Mouse (Mus musculus): ENCODE measurements around the gene Znhit2. TPM values are rescaled to one million over a fixed set of nuclear protein-coding genes. Genes with fewer than 3 reads are reported as not detected.

Znhit2 gene
- polyA plus RNA-seq, 1 experiment from 2014 or later, result 19.1 TPM

DNA sequence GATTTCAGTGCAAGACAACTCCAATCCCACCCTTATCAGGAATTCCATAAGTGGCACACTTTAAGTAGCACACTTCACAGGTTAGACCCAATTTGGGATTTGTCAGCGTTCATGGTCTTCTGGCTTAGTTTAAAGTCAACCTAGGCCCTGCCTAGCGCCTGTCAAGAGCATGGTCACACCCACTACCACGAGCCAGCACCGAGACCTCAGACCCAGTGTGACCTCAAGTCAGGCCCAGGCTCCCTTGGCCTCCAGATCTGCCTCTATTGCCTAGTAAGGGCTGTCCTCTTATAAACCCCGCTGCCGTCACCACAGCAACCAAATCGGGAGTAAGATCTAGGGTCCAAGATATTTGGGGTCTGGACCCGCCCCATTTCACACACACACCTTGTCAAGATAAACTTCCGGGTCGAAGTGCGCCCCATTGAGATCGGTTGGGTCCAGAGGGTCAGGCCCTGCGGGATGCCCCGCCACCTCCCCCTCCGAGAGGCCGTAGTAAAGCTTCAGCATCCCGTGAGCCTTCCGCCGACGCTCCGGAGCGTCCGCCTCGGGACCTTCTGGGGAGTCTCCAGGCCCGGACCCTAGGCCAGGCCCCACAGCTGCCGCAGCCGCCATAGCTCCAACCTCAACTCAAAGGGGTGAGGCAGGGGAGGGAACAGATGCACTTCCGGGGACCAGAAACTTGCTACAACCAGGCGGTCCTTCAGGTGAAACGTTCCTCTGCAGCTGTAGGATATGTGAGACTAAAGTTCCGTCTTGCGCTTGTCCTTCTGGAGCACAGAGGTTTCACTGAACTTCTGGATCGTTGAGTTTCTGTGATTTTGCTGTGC is 15.8 kb downstream of the Znhit2 start, which contains the start of gene Vps51:
Vps51 (minus strand) TSS at position 668 of the 830 bp plus-strand sequence.
- H3K4me1 ChIP-seq (replicated peaks), result peaks cover 39% of the 10 kb centered on the region
- no peaks in the 10 kb centered on the region for H3K27me3 ChIP-seq
- peaks cover 33% of the 10 kb centered on the region for H3K36me3 ChIP-seq (replicated peaks)
- peak; percentile 85 for ATAC-seq (ENCODE audit: insufficient read depth)
- no peaks in the 10 kb centered on the region for H3K9me3 ChIP-seq (replicated peaks)
- H3K9ac ChIP-seq, result peak within 1 kb of the TSS; percentile 72
- under 1% methylated on average over 33 of the region's 33 CpGs for WGBS (ENCODE audit: insufficient replicate concordance)
- peak within 1 kb of the TSS; percentile 85 for H3K27ac ChIP-seq (replicated peaks)
- peak within 1 kb of the TSS; percentile 79 for H3K4me3 ChIP-seq (replicated peaks)
- H3K4me2 ChIP-seq, result peak within 1 kb of the TSS; percentile 83

DNA sequence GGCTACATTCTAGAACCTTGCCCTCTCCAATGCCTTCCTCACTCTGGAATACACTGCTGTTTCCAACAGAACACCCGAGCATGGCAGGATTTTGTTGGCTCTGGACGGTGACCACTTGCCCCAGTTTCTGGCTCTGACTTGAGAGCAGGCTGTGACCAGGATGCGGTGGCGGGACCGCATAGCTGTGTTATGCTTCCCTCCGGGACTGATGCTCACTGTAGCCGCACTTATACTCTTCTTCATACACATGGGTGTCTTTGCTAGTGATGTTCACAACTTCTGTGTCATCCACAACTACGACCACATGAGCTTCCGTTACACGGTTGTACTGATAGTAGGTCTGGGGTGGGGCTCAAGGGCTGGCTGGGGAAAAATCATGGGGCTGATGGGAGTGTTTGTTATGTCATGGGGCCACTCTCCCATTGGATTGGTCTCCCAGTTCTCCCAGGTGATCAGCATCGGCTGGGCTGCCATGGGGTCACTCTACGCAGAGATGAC is 19.0 kb downstream of the Znhit2 start, which contains the start of gene Tmem262:
Tmem262 (plus strand) TSS at position 51 of the 498 bp plus-strand sequence.
- no peak within 1 kb of the TSS for H3K9ac ChIP-seq
- 78% methylated on average over 12 of the region's 12 CpGs for WGBS (ENCODE audit: insufficient replicate concordance)
- H3K4me2 ChIP-seq, result no peak within 1 kb of the TSS
- peaks cover 48% of the 10 kb centered on the region for H3K4me1 ChIP-seq (replicated peaks)
- H3K27me3 ChIP-seq, result no peaks in the 10 kb centered on the region
- H3K4me3 ChIP-seq (replicated peaks), result no peak within 1 kb of the TSS
- ATAC-seq (ENCODE audit: insufficient read depth), result no peak
- H3K36me3 ChIP-seq (replicated peaks), result peaks cover 32% of the 10 kb centered on the region
- H3K9me3 ChIP-seq (replicated peaks), result no peaks in the 10 kb centered on the region
- no peak within 1 kb of the TSS for H3K27ac ChIP-seq (replicated peaks)

DNA sequence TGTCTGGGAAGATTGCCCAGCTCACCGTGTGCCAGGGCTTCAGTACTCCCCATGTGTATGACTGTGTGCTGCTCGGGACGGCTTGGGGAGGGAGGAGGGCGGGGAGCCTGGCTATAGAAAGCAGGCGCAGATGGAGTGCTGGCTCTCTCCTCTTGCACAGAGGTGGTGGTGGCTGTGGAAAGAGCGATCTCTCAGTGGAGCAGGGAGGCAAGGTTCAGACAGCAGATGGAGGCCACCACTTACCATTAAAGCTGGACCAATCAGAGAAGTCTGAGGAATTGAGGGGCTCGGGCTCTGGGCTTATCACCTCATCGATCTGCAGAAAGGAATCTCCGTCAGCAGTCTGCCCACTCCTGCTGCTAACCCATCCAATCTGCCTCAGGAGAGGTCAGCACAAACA is 21.2 kb downstream of the Znhit2 start, which contains the start of gene Gm28374:
Gm28374 (minus strand) TSS at position 101 of the 400 bp plus-strand sequence.
- Histone ChIP-seq H3K27ac (replicated peaks) (no peak within 1 kb of the TSS), H3K4me2 (no peak within 1 kb of the TSS), H3K27me3 (no peaks in the 10 kb centered on the region), H3K4me3 (replicated peaks) (no peak within 1 kb of the TSS), H3K9ac (no peak within 1 kb of the TSS), H3K4me1 (replicated peaks) (peaks cover 43% of the 10 kb centered on the region), H3K9me3 (replicated peaks) (no peaks in the 10 kb centered on the region), H3K36me3 (replicated peaks) (peaks cover 47% of the 10 kb centered on the region)
- WGBS (ENCODE audit: insufficient replicate concordance), result 80% methylated on average over 9 of the region's 9 CpGs
- ATAC-seq (ENCODE audit: insufficient read depth), result no peak

DNA sequence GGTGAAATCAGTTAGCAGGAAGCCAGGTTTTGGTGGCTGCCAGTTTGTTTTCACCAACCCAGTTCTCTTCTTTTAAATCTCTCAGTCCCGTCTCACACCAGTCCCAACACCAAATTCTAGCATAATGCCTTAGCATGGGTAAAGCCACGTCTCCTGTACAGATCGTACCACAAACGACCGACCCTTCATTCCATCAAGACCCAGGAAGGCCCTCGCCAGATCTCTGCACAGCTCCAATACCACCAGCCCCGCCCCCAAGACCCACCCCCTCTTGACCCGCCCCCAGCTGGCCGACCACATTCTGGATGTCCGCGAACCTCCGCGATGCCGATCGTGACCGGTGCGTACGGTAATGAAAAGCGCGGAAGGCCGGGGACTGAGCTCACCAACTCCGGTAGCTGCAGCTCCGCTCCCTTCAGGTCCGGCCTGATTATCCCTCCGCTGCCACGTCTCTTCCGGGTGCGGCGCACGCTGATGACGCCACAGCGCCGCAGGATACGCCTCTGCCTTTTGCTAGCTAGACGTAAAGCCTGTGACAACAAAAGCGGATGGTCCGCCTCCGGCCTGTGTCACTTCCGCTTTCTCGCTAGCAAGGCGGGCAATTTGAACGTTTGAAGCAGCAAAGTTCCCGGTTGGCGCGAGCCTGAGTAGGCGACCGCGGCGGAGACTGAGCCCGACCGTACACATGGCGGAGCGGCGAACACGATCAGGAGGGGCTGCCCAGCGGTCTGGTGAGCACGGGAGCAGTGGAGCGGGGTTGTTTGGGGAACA is 23.7 kb downstream of the Znhit2 start, which contains the start of the genes Zfpl1 and Cdca5:
Zfpl1 (minus strand) TSS at position 479 of the 771 bp plus-strand sequence.
Cdca5 (plus strand) TSS at position 506 of the 771 bp plus-strand sequence.
- H3K27me3 ChIP-seq, result no peaks in the 10 kb centered on the region
- WGBS (ENCODE audit: insufficient replicate concordance), result under 1% methylated on average over 58 of the region's 58 CpGs
- peak within 1 kb of the TSS; percentile 76 for H3K9ac ChIP-seq
- H3K4me1 ChIP-seq (replicated peaks), result peaks cover 39% of the 10 kb centered on the region
- H3K4me2 ChIP-seq, result peak within 1 kb of the TSS; percentile 85
- H3K27ac ChIP-seq (replicated peaks), result peak within 1 kb of the TSS; percentile 92
- no peaks in the 10 kb centered on the region for H3K9me3 ChIP-seq (replicated peaks)
- peak; percentile 87 for ATAC-seq (ENCODE audit: insufficient read depth)
- peak within 1 kb of the TSS; percentile 81 for H3K4me3 ChIP-seq (replicated peaks)
- peaks cover 70% of the 10 kb centered on the region for H3K36me3 ChIP-seq (replicated peaks)

DNA sequence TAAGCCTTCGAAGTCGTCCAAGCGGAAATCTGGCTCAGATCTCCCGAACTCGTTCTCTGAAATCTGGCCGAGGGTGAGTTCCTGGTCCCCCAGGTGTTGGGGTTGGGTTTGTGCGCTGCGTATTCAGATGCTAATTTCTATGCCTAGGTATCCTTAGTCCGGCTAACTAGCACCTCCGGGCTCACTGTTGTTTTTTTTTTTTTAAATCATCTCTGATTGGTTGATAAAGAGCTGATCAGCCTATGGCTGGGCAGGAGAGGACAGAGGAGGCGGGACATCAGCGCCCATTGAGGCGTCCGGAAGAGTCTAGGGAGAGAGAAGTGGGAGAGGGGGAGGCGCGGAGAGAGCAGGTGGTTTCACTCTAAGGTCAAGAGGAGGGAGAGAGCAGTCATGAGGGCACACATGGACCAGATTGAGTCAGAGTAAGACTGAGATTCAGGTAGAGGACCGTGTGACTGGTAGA is 24.5 kb downstream of the Znhit2 start:
- peaks cover 39% of the 10 kb centered on the region for H3K4me1 ChIP-seq (replicated peaks)
- no peaks in the 10 kb centered on the region for H3K27me3 ChIP-seq
- H3K4me2 ChIP-seq, result peak overlapping the region; percentile 85
- H3K9ac ChIP-seq, result peak overlapping the region; percentile 76
- WGBS (ENCODE audit: insufficient replicate concordance), result 0% methylated on average over 17 of the region's 17 CpGs
- H3K36me3 ChIP-seq (replicated peaks), result peaks cover 72% of the 10 kb centered on the region
- ATAC-seq (ENCODE audit: insufficient read depth), result peak; percentile 77
- H3K9me3 ChIP-seq (replicated peaks), result no peaks in the 10 kb centered on the region
- H3K4me3 ChIP-seq (replicated peaks), result peak overlapping the region; percentile 81
- H3K27ac ChIP-seq (replicated peaks), result peak overlapping the region; percentile 92

DNA sequence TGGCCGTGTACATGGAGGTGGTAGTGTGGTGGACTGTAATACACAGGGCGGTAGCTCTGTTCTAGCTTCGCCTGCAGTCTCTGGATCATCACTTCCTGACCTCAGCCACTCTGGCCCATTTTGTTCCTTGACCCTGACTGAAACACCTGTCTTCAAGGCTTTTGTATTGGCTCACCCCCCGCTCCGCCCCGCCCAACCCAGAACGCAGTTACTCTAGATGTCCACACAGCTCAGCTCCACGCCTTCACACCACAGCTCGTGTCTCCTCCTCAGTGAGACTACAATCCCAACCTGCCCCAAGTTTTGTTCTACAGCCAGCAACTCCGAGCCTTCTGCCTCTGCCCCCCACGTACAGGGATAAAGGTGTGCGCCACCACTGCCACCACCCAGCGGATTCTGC is 27.8 kb downstream of the Znhit2 start:
- ATAC-seq (ENCODE audit: insufficient read depth), result no peak
- Histone ChIP-seq H3K27me3 (no peaks in the 10 kb centered on the region), H3K4me2 (no peak overlapping the region), H3K36me3 (replicated peaks) (peaks cover 82% of the 10 kb centered on the region), H3K27ac (replicated peaks) (no peak overlapping the region), H3K9ac (no peak overlapping the region), H3K4me3 (replicated peaks) (no peak overlapping the region), H3K9me3 (replicated peaks) (no peaks in the 10 kb centered on the region), H3K4me1 (replicated peaks) (peaks cover 29% of the 10 kb centered on the region)
- WGBS (ENCODE audit: insufficient replicate concordance), result 93% methylated on average over 13 of the region's 13 CpGs

DNA sequence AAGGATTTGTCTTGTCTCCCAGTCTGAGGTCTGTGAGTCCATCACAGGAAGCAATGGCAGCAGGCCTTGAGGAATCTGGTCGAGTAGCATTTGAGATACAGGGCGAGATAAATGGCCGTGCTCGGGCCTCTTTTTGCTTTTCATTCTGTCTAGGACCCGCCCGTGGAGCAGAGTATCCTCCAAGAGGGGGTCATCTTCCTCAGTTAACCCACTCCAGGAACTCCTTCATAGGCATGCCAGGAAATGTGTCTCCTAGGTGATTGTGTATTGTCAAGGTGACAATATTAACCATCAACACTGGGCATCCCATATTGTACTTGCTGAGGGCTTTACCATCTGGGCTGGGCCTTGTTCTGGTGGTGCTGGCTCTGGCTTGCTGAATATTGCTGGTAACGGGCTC is 33.1 kb downstream of the Znhit2 start, which contains the start of gene AC131692.1:
AC131692.1 (plus strand) TSS at position 301 of the 400 bp plus-strand sequence.
- no peak within 1 kb of the TSS for H3K9ac ChIP-seq
- no peaks in the 10 kb centered on the region for H3K27me3 ChIP-seq
- no peak within 1 kb of the TSS for H3K4me2 ChIP-seq
- ATAC-seq (ENCODE audit: insufficient read depth), result no peak
- peaks cover 81% of the 10 kb centered on the region for H3K36me3 ChIP-seq (replicated peaks)
- WGBS (ENCODE audit: insufficient replicate concordance), result 80% methylated on average over 7 of the region's 7 CpGs
- no peak within 1 kb of the TSS for H3K4me3 ChIP-seq (replicated peaks)
- peaks cover 9% of the 10 kb centered on the region; the same call in 1 of the 2 replicates for H3K4me1 ChIP-seq (replicated peaks)
- H3K27ac ChIP-seq (replicated peaks), result no peak within 1 kb of the TSS
- no peaks in the 10 kb centered on the region for H3K9me3 ChIP-seq (replicated peaks)

DNA sequence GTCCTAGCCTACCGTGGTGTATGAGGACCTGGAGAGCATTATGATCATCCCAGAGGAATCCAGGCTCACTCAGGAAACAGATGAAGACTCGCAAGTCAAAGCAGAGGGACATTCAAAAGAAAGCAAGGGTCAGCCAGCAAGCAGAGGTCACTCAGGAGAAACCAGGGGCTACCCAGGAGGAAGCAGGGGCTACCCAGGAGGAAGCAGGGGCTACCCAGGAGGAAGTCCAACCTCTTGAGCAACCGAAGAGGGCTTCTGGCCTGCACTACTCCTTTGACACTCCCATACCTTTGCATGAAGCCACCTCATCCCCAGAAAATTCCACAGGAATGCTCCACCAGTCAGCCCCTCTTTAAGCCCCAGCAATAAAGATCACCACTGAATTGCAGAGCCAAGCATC is 36.9 kb downstream of the Znhit2 start:
- Histone ChIP-seq H3K36me3 (replicated peaks) (peaks cover 44% of the 10 kb centered on the region), H3K4me1 (replicated peaks) (peaks cover 27% of the 10 kb centered on the region), H3K27ac (replicated peaks) (no peak overlapping the region), H3K4me3 (replicated peaks) (no peak overlapping the region), H3K27me3 (no peaks in the 10 kb centered on the region), H3K9ac (no peak overlapping the region), H3K9me3 (replicated peaks) (no peaks in the 10 kb centered on the region), H3K4me2 (no peak overlapping the region)
- no peak for ATAC-seq (ENCODE audit: insufficient read depth)
- 53% methylated on average over 3 of the region's 3 CpGs for WGBS (ENCODE audit: insufficient replicate concordance)

DNA sequence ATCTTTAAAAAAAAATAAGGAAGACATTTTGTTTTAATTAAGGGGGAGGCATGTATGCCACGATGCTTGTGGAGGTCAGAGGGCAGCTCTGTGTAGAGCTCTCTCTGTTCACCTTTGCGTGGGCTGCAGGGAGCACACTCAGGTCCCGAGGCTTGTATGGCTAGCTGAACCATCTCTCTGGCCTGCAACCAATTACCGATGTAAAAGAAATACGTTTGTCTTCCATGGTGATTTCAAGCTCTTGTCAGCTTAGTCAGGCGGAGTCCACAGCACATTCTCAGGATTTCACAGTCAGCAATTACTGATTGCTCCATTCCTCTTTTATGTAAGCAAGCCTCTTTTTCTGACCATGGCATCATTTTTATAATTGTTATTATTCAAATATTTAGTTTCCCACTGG is 40.2 kb downstream of the Znhit2 start:
- Histone ChIP-seq H3K4me3 (replicated peaks) (no peak overlapping the region), H3K4me1 (replicated peaks) (peaks cover 56% of the 10 kb centered on the region), H3K27me3 (no peaks in the 10 kb centered on the region), H3K27ac (replicated peaks) (0 out of 2 replicates have a peak overlapping the region, but pooled peaks have one; percentile 63), H3K36me3 (replicated peaks) (peaks cover 11% of the 10 kb centered on the region), H3K9me3 (replicated peaks) (no peaks in the 10 kb centered on the region), H3K4me2 (no peak overlapping the region), H3K9ac (no peak overlapping the region)
- no peak for ATAC-seq (ENCODE audit: insufficient read depth)
- WGBS (ENCODE audit: insufficient replicate concordance), result 77% methylated on average over 6 of the region's 6 CpGs

DNA sequence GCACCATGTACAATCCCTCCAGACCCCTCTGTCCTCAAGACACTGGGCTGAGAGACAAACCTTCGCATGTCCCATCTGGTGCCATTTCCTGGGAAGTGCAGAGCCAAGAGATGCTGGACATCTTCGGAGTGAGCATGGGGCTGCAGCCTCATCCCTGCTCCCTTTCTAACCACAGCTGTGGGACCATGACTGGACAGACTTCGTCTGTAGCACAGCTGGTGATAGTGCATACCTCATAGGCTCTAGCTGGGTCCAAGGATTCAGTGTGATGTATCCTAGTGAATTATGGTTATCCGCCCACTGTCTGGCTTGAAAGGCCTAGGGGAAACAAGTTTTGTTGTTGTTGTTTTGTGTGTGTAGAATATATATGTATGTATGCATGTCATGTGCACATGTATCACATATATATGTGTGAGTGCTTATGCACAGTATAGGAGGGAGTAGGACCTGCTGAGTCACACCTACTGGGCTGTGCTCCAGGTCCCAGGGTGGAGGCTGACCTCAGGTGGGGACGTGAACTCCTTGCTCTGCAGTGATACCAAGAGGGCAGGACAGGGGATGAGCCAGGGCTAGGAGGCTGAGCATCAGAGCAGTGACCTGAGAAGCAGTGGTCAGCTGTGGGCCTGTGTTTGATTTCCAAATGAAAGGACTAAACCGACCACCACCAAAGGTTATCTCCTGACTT is 41.3 kb downstream of the Znhit2 start:
- no peak overlapping the region for H3K9ac ChIP-seq
- 59% methylated on average over 6 of the region's 6 CpGs for WGBS (ENCODE audit: insufficient replicate concordance)
- H3K27me3 ChIP-seq, result no peaks in the 10 kb centered on the region
- peak overlapping the region; percentile 63 for H3K27ac ChIP-seq (replicated peaks)
- H3K9me3 ChIP-seq (replicated peaks), result no peaks in the 10 kb centered on the region
- no peak overlapping the region for H3K4me2 ChIP-seq
- peaks cover 11% of the 10 kb centered on the region for H3K36me3 ChIP-seq (replicated peaks)
- H3K4me3 ChIP-seq (replicated peaks), result no peak overlapping the region
- peak; percentile 95 for ATAC-seq (ENCODE audit: insufficient read depth)
- H3K4me1 ChIP-seq (replicated peaks), result peaks cover 58% of the 10 kb centered on the region
